Mouse (Mus musculus) embryonic fibroblast, embryonic 13.5 days (primary cell): ENCODE data around the gene Chga. TPM values are rescaled to one million over a fixed set of nuclear protein-coding genes. Genes with fewer than 3 reads are reported as not detected.

Experiments used
- H3K27ac ChIP-seq: 2 replicates; pipeline ENCODE4 v1.5.1; 2012; ENCODE audit warnings: low read length, control low read depth, inconsistent platforms; ENCODE audit not compliant: insufficient read depth
- H3K4me1 ChIP-seq: 2 replicates; pipeline ENCODE4 v1.6.1; 2011; ENCODE audit warnings: low read length; ENCODE audit not compliant: control insufficient read depth, insufficient read depth
- H3K4me3 ChIP-seq: 2 replicates; pipeline ENCODE4 v1.5.1; 2011; ENCODE audit warnings: mild to moderate bottlenecking, control low read depth, low read length; ENCODE audit not compliant: insufficient read depth
- CTCF ChIP-seq: IDR thresholded peaks from 2 replicates; pipeline ENCODE4 v1.5.1; 2011; ENCODE audit warnings: mild to moderate bottlenecking, control low read depth, low read length, moderate library complexity, borderline replicate concordance; ENCODE audit not compliant: insufficient read depth
- POLR2A ChIP-seq: IDR thresholded peaks from 2 replicates; pipeline ENCODE4 v1.6.1; 2011; ENCODE audit warnings: low read depth, mild to moderate bottlenecking, control low read depth, low read length, moderate library complexity
- polyA plus RNA-seq: library from polyadenylated mRNA; stranded (reverse); fragments of >200 nt; gene quantifications from 2 replicates; pipeline ENCODE4 v1.2.4, GENCODE M21; 2011; ENCODE audit warnings: low read depth; ENCODE audit not compliant: missing spikeins, insufficient read length

Gene Chga
- polyA plus RNA-seq, 1 experiment, result not detected

- TF ChIP-seq CTCF, result no peak
- no peak for TF ChIP-seq POLR2A
- H3K4me3 ChIP-seq, result no peak overlapping the region
- no peak overlapping the region for H3K27ac ChIP-seq
- no peaks in the 10 kb centered on the region for H3K4me1 ChIP-seq
Observed at GRCm38 (mm10) chr12:102575541-102576329, 21.0 kb downstream of the Chga start.

GRCm38 (mm10) chr12:102576659-102577398 lies 22.1 kb downstream of the Chga start:
- no peak for TF ChIP-seq POLR2A
- no peak for TF ChIP-seq CTCF
- peaks cover 4% of the 10 kb centered on the region for H3K4me1 ChIP-seq

GRCm38 (mm10) chr12:102579041-102579440 lies 24.3 kb downstream of the Chga start:
- H3K4me3 ChIP-seq, result no peak overlapping the region
- no peak overlapping the region for H3K27ac ChIP-seq
- peak; percentile 82 for TF ChIP-seq CTCF
- TF ChIP-seq POLR2A, result no peak
- peaks cover 8% of the 10 kb centered on the region for H3K4me1 ChIP-seq

More at GRCm38 (mm10) chr12:102576659-102577398, 22.1 kb downstream of the Chga start:
- Histone ChIP-seq H3K27ac (no peak overlapping the region), H3K4me3 (no peak overlapping the region)

- Histone ChIP-seq H3K27ac (no peak overlapping the region), H3K4me1 (peaks cover 8% of the 10 kb centered on the region), H3K4me3 (no peak overlapping the region)
- TF ChIP-seq CTCF (no peak), POLR2A (no peak)
Observed at GRCm38 (mm10) chr12:102581579-102582196, 26.9 kb downstream of the Chga start.

DNA sequence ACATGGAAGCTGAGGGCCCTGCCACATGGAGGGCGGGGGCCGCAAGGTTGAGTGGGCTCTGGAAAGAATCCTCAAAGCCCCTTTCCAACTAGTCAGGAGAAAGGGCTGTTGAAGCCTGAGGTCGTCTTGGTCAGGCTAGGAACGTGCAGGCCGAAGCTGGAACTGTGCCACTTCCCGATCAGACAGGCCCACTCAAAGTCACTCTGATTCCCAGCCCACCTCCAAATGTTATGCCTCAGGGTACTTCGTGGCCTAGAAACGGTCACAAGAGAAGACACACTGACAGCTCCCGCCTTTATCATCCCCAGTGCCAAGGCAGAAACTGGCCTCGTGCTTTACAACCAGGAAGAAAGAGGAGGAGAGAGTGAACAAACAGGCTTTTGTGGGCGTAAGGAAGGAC lies 27.7 kb downstream of the Chga start:
- TF ChIP-seq CTCF (no peak), POLR2A (no peak)
- H3K4me3 ChIP-seq, result no peak overlapping the region
- H3K27ac ChIP-seq, result no peak overlapping the region
- H3K4me1 ChIP-seq, result peaks cover 12% of the 10 kb centered on the region

DNA sequence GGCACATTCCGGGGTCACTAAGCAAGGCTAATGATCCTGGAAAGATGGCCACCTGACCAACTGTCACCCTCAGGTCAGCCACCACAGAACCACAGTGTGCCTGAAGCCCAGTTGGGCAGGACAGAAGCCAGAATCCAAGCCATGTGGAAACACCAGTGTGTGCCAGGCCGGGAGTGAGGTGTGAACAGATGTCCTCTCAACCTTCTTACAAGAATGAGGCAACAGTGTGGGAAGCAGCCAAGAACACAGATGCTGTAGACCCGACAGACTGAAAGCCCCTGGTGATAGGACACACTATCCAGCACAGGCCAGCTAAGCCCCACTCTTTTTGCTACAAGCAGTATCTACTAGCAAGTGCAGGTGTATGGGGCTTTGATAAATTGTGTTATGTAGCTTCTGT lies 30.6 kb downstream of the Chga start:
- H3K4me3 ChIP-seq, result no peak overlapping the region
- no peak overlapping the region for H3K27ac ChIP-seq
- H3K4me1 ChIP-seq, result peaks cover 12% of the 10 kb centered on the region
- no peak for TF ChIP-seq CTCF
- no peak for TF ChIP-seq POLR2A

GRCm38 (mm10) chr12:102586286-102586881 lies 31.6 kb downstream of the Chga start:
- Histone ChIP-seq H3K27ac (no peak overlapping the region), H3K4me3 (no peak overlapping the region), H3K4me1 (peaks cover 12% of the 10 kb centered on the region)
- TF ChIP-seq CTCF (no peak), POLR2A (no peak)

- TF ChIP-seq CTCF (no peak), POLR2A (no peak)
- no peak overlapping the region for H3K4me3 ChIP-seq
- H3K27ac ChIP-seq, result no peak overlapping the region
- peaks cover 6% of the 10 kb centered on the region for H3K4me1 ChIP-seq
Observed at GRCm38 (mm10) chr12:102587106-102587505, 32.3 kb downstream of the Chga start.

- TF ChIP-seq POLR2A (no peak), CTCF (no peak)
- H3K27ac ChIP-seq, result no peak overlapping the region
- H3K4me3 ChIP-seq, result no peak overlapping the region
- peaks cover 7% of the 10 kb centered on the region; the same call in 1 of the 2 replicates for H3K4me1 ChIP-seq
Observed at GRCm38 (mm10) chr12:102590711-102591360, 36.1 kb downstream of the Chga start.

- Histone ChIP-seq H3K27ac (no peak overlapping the region), H3K4me1 (peaks cover 3% of the 10 kb centered on the region), H3K4me3 (no peak overlapping the region)
- no peak for TF ChIP-seq POLR2A
Observed at GRCm38 (mm10) chr12:102593699-102594098, 38.9 kb downstream of the Chga start.
